Mouse (Mus musculus) CH12.LX (cell line): ENCODE data around the gene Rapgef2. TPM values are rescaled to one million over a fixed set of nuclear protein-coding genes. Genes with fewer than 3 reads are reported as not detected.

Source experiments
- DNase-seq: peaks from one replicate; pipeline ENCODE4 v3.0.0-alpha.2; 2013; ENCODE audit errors: extremely low read depth
- H3K27ac ChIP-seq: 2 replicates; pipeline ENCODE4 v1.5.1; 2012; ENCODE audit warnings: low read depth, mild to moderate bottlenecking, control low read depth, moderate library complexity; ENCODE audit not compliant: insufficient read depth
- H3K27me3 ChIP-seq: replicated peaks from 2 replicates; pipeline ENCODE3; 2012; ENCODE audit warnings: inconsistent platforms
- H3K36me3 ChIP-seq, 2 experiments: replicated peaks in 1 of 2; 2 replicates each; pipeline versions ENCODE3 to v1.6.1; 2012; ENCODE audit warnings: inconsistent platforms in 1 of 2, low read length in 1 of 2, mild to moderate bottlenecking in 1 of 2, mixed read lengths in 1 of 2, moderate library complexity in 1 of 2; ENCODE audit not compliant: control insufficient read depth in 1 of 2, insufficient read depth in 1 of 2
- H3K4me1 ChIP-seq, 2 experiments: 2 replicates each; pipeline ENCODE4 v1.6.1; 2012; ENCODE audit warnings: inconsistent platforms in 1 of 2, moderate library complexity in 1 of 2; ENCODE audit not compliant: insufficient read depth in 2 of 2, control insufficient read depth in 1 of 2
- H3K4me2 ChIP-seq: 2 replicates; pipeline ENCODE4 v1.6.1; 2012; ENCODE audit warnings: low read depth, mild to moderate bottlenecking, control low read depth; ENCODE audit not compliant: poor library complexity, insufficient read depth, severe bottlenecking
- H3K4me3 ChIP-seq, 3 experiments: fragments of 150-350 bp in 1 of 3; sonication (generic) in 1 of 3; replicated peaks in 1 of 3; 2 replicates each; pipeline versions ENCODE3 to v1.5.1; 2011 to 2012; ENCODE audit warnings: low read depth in 2 of 3, low read length in 2 of 3, mild to moderate bottlenecking in 2 of 3, moderate library complexity in 2 of 3, control low read depth in 1 of 3, improper control_type of control experiment in 1 of 3, inconsistent platforms in 1 of 3, mixed read lengths in 1 of 3; ENCODE audit not compliant: poor library complexity in 1 of 3
- H3K79me2 ChIP-seq: replicated peaks from 2 replicates; pipeline ENCODE4 v1.6.1; 2012; ENCODE audit warnings: mild to moderate bottlenecking, moderate library complexity; ENCODE audit not compliant: control insufficient read depth, poor library complexity, insufficient read depth, severe bottlenecking; ENCODE audit errors: extremely low read depth
- H3K9ac ChIP-seq: 2 replicates; pipeline ENCODE4 v1.6.1; 2012; ENCODE audit warnings: low read depth, mild to moderate bottlenecking, control low read depth, moderate library complexity; ENCODE audit not compliant: insufficient read depth
- H3K9me3 ChIP-seq: replicated peaks from 2 replicates; pipeline ENCODE3; 2012; ENCODE audit warnings: low read length, inconsistent platforms, mixed read lengths
- CTCF ChIP-seq, 2 experiments: IDR thresholded peaks in 1 of 2; conservative IDR thresholded peaks in 1 of 2; 2 replicates each; pipeline ENCODE4 v1.5.1; 2011 to 2012; ENCODE audit warnings: low read depth in 2 of 2, low read length in 2 of 2, improper control_type of control experiment in 1 of 2, inconsistent platforms in 1 of 2, mild to moderate bottlenecking in 1 of 2, moderate library complexity in 1 of 2
- E2F4 ChIP-seq: IDR thresholded peaks from 2 replicates; pipeline ENCODE4 v1.6.1; 2011; ENCODE audit warnings: low read depth, low read length, improper control_type of control experiment; ENCODE audit not compliant: insufficient replicate concordance
- EP300 ChIP-seq: IDR thresholded peaks from 2 replicates; pipeline ENCODE4 v1.6.1; 2011; ENCODE audit warnings: low read length, improper control_type of control experiment
- GABPA ChIP-seq: IDR thresholded peaks from 2 replicates; pipeline ENCODE4 v1.6.1; 2012; ENCODE audit warnings: low read depth, low read length, improper control_type of control experiment, inconsistent platforms; ENCODE audit not compliant: insufficient replicate concordance
- HCFC1 ChIP-seq: IDR thresholded peaks from 2 replicates; pipeline ENCODE4 v1.6.1; 2012; ENCODE audit warnings: low read depth, mild to moderate bottlenecking, inconsistent platforms, low read length, improper control_type of control experiment
- IRF4 ChIP-seq: IDR thresholded peaks from 2 replicates; pipeline ENCODE4 v1.6.1; 2014; ENCODE audit warnings: low read depth, mild to moderate bottlenecking, inconsistent platforms, low read length, improper control_type of control experiment
- JUN ChIP-seq: IDR thresholded peaks from 2 replicates; pipeline ENCODE4 v1.6.1; 2011; ENCODE audit warnings: low read depth, mild to moderate bottlenecking, low read length, improper control_type of control experiment, moderate library complexity; ENCODE audit not compliant: insufficient read depth
- MAX ChIP-seq: IDR thresholded peaks from 2 replicates; pipeline ENCODE4 v1.6.1; 2011; ENCODE audit warnings: low read length, improper control_type of control experiment
- MAZ ChIP-seq: IDR thresholded peaks from 2 replicates; pipeline ENCODE4 v1.6.1; 2012; ENCODE audit warnings: low read depth, mild to moderate bottlenecking, inconsistent platforms, low read length, improper control_type of control experiment, moderate library complexity
- MEF2A ChIP-seq: IDR thresholded peaks from 2 replicates; pipeline ENCODE4 v1.6.1; 2014; ENCODE audit warnings: low read depth, mild to moderate bottlenecking, inconsistent platforms, low read length, improper control_type of control experiment, borderline replicate concordance
- MXI1 ChIP-seq: IDR thresholded peaks from 2 replicates; pipeline ENCODE4 v1.6.1; 2011; ENCODE audit warnings: mild to moderate bottlenecking, low read depth, low read length, improper control_type of control experiment
- NELFE ChIP-seq: IDR thresholded peaks from 2 replicates; pipeline ENCODE4 v1.6.1; 2011; ENCODE audit warnings: low read depth, low read length, improper control_type of control experiment
- PAX5 ChIP-seq: IDR thresholded peaks from 2 replicates; pipeline ENCODE4 v1.6.1; 2012; ENCODE audit warnings: low read length, inconsistent platforms, mixed read lengths
- POLR2A ChIP-seq: IDR thresholded peaks from 2 replicates; pipeline ENCODE4 v1.6.1; 2011; ENCODE audit warnings: low read depth, mild to moderate bottlenecking, improper control_type of control experiment, low read length
- POLR2AphosphoS2 ChIP-seq: IDR thresholded peaks from 2 replicates; pipeline ENCODE4 v1.6.1; 2011; ENCODE audit warnings: low read depth, low read length, improper control_type of control experiment
- RCOR1 ChIP-seq: conservative IDR thresholded peaks from 2 replicates; pipeline ENCODE4 v1.6.1; 2012; ENCODE audit warnings: low read depth, mild to moderate bottlenecking, inconsistent platforms, low read length, improper control_type of control experiment
- SIN3A ChIP-seq: IDR thresholded peaks from 2 replicates; pipeline ENCODE4 v1.6.1; 2012; ENCODE audit warnings: low read length, improper control_type of control experiment, inconsistent platforms
- SMC3 ChIP-seq: IDR thresholded peaks from 2 replicates; pipeline ENCODE4 v1.6.1; 2011; ENCODE audit warnings: low read depth, low read length, improper control_type of control experiment
- TBP ChIP-seq: conservative IDR thresholded peaks from 2 replicates; pipeline ENCODE4 v1.6.1; 2011; ENCODE audit warnings: low read depth, low read length, improper control_type of control experiment
- TCF12 ChIP-seq: IDR thresholded peaks from 2 replicates; pipeline ENCODE4 v1.6.1; 2014; ENCODE audit warnings: low read depth, mild to moderate bottlenecking, inconsistent platforms, low read length, improper control_type of control experiment
- UBTF ChIP-seq: IDR thresholded peaks from 2 replicates; pipeline ENCODE4 v1.6.1; 2012; ENCODE audit warnings: low read depth, mild to moderate bottlenecking, inconsistent platforms, low read length, improper control_type of control experiment, moderate library complexity
- USF2 ChIP-seq: conservative IDR thresholded peaks from 2 replicates; pipeline ENCODE4 v1.6.1; 2011; ENCODE audit warnings: low read depth, low read length, improper control_type of control experiment
- ZC3H11A ChIP-seq: IDR thresholded peaks from 2 replicates; pipeline ENCODE4 v1.6.1; 2012; ENCODE audit warnings: low read depth, mild to moderate bottlenecking, inconsistent platforms, low read length, improper control_type of control experiment
- ZMIZ1 ChIP-seq: IDR thresholded peaks from 2 replicates; pipeline ENCODE4 v1.6.1; 2012; ENCODE audit warnings: low read depth, mild to moderate bottlenecking, inconsistent platforms, low read length, improper control_type of control experiment
- dilution Hi-C: fragments of 300-500 bp; cut with MboI; formaldehyde crosslinking; loops from 2 replicates; pipeline ENCODE4 v1.14.3; 2020; ENCODE audit warnings: low sequenced_read_pairs; ENCODE audit not compliant: extremely low pct_unique_long_range_greater_than_20kb, extremely low pct_ligation_motif_present
- in situ Hi-C: fragments of 300-500 bp; cut with MboI; formaldehyde crosslinking; loops from 3 replicates; pipeline ENCODE4 v1.14.3; 2019; ENCODE audit warnings: low sequenced_read_pairs, low pct_ligation_motif_present, low pct_unique_long_range_greater_than_20kb, mixed read lengths
- polyA plus RNA-seq: library from polyadenylated mRNA; unstranded; fragments of >175 nt; gene quantifications from 2 replicates; pipeline ENCODE4 v1.2.1, GENCODE M21; 2012; ENCODE audit warnings: low read depth; ENCODE audit not compliant: insufficient read length
- total RNA-seq, 2 experiments: library from RNA; depleted of rRNA; stranded (reverse); fragments of 300-350 nt in 1 of 2; fragments of >200 nt in 1 of 2; gene quantifications; 2 replicates each; pipeline ENCODE4 v1.2.3; 2012 to 2014

Rapgef2 gene
- total and polyA plus RNA-seq, 3 experiments: 0.72 to 3.1 (median 2.6) TPM

DNA sequence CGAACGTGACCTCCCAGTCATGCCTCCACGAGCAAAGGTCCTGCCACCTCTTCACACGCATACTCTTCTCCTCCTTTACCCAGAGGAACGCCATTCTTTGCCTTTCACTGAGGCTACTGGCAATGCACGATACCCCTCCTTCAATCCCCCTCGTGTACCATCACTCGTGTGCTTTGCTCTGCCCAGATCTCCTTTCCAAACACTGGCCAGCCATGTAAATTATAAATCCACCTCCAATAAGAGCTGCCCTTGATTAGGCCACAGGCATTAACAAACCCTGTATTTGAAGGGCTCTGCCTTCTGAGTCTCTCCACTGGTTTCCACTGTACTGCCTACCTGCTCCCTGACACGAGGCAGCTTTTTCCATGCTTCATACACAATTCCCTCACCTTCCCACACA, 94.3 kb downstream of the Rapgef2 start:
- H3K4me3 ChIP-seq: no peak overlapping the region
- in situ Hi-C loops (no loop called here), dilution Hi-C loops (no loop called here)
- H3K9me3 ChIP-seq: no peaks in the 10 kb centered on the region
- H3K36me3 ChIP-seq: peaks cover 0 to 5% of the 10 kb centered on the region in 2 experiments
- no peak overlapping the region for H3K9ac ChIP-seq
- H3K4me1 ChIP-seq: peaks cover 0 to 26% of the 10 kb centered on the region in 2 experiments; a peak in 2 of 4 replicates
- TF ChIP-seq TCF12 (no peak), UBTF (no peak), SMC3 (no peak), ZMIZ1 (no peak), USF2 (no peak), GABPA (no peak), POLR2A (no peak), PAX5 (no peak), E2F4 (no peak), NELFE (no peak)
- no peak for DNase-seq
- H3K4me2 ChIP-seq: no peak overlapping the region
- no peaks in the 10 kb centered on the region for H3K79me2 ChIP-seq
- H3K27ac ChIP-seq: no peak overlapping the region
- no peaks in the 10 kb centered on the region for H3K27me3 ChIP-seq

DNA sequence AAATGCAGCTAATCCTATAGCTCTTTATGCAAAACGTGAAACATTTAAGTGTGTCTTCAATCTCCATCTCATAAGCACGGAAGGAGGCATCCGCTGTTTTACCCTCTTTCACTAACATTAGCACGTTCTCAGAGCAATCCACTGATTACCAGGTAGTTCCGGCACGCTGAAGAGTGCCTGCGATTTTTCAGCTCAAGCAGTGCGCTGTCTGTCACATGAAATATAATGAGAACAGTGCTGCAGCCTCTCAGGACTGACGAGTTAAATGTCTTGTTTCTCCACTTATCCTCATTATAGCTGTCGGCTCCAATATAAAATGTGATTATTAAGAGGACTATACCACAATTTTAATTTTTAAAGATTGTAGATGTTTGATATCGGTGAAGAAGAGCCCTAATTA, 94.8 kb downstream of the Rapgef2 start:
- H3K79me2 ChIP-seq: no peaks in the 10 kb centered on the region
- H3K9ac ChIP-seq: no peak overlapping the region
- no peaks in the 10 kb centered on the region for H3K9me3 ChIP-seq
- no peak overlapping the region for H3K4me2 ChIP-seq
- dilution Hi-C loops: no loop called here
- no peak overlapping the region for H3K4me3 ChIP-seq
- no peaks in the 10 kb centered on the region for H3K27me3 ChIP-seq
- H3K36me3 ChIP-seq: peaks cover 0 to 5% of the 10 kb centered on the region in 2 experiments
- H3K27ac ChIP-seq: no peak overlapping the region
- no peak for TF ChIP-seq ZC3H11A
- no peak for TF ChIP-seq POLR2AphosphoS2
- no peak for TF ChIP-seq TBP
- TF ChIP-seq MXI1: no peak
- no peak for TF ChIP-seq MAX
- TF ChIP-seq HCFC1: no peak
- no peak for TF ChIP-seq JUN
- TF ChIP-seq TCF12: no peak
- TF ChIP-seq SIN3A: no peak
- TF ChIP-seq PAX5: no peak
- TF ChIP-seq MEF2A: no peak
- TF ChIP-seq CTCF (conservative IDR thresholded peaks at IDR 0.05 in 1 of 2, IDR thresholded peaks at IDR 0.05 in 1 of 2; ENCODE audit: low read depth in 2 of 2, low read length in 2 of 2): no peak
- TF ChIP-seq SMC3: no peak
- no peak for TF ChIP-seq NELFE
- no peak for TF ChIP-seq RCOR1
- TF ChIP-seq E2F4: no peak
- TF ChIP-seq IRF4: no peak
- TF ChIP-seq MAZ: no peak
- TF ChIP-seq EP300: no peak
- peaks cover 0 to 21% of the 10 kb centered on the region in 2 experiments; a peak in 2 of 4 replicates for H3K4me1 ChIP-seq
- DNase-seq: no peak
- in situ Hi-C loops: no loop called here
